Mouse (Mus musculus) MEL (cell line): Measurements from ENCODE around the gene Lmo4. TPM values are rescaled to one million over a fixed set of nuclear protein-coding genes. Genes with fewer than 3 reads are reported as not detected.

Source experiments
- DNase-seq: peaks from one replicate; pipeline ENCODE4 v3.0.0; 2011; ENCODE audit warnings: low read depth, low spot score
- H3K27ac ChIP-seq: 2 replicates; pipeline ENCODE4 v1.5.1; 2012; ENCODE audit warnings: low read depth, mild to moderate bottlenecking, control low read depth, low read length, moderate library complexity; ENCODE audit not compliant: control insufficient read depth
- H3K27me3 ChIP-seq, 2 experiments: fragments of 150-350 bp in 1 of 2; sonication (generic) in 1 of 2; 2 replicates each; pipeline ENCODE4 v1.6.1; 2012; ENCODE audit warnings: low read length in 2 of 2, mild to moderate bottlenecking in 2 of 2, improper control_type of control experiment in 1 of 2, moderate library complexity in 1 of 2; ENCODE audit not compliant: insufficient read depth in 2 of 2, control insufficient read depth in 1 of 2
- H3K36me3 ChIP-seq, 2 experiments: 2 replicates each; pipeline ENCODE4 v1.6.1; 2012 to 2014; ENCODE audit warnings: low read length in 2 of 2, improper control_type of control experiment in 1 of 2, inconsistent platforms in 1 of 2, mild to moderate bottlenecking in 1 of 2; ENCODE audit not compliant: insufficient read depth in 2 of 2, control insufficient read depth in 1 of 2
- H3K4me1 ChIP-seq, 2 experiments: fragments of 150-350 bp in 1 of 2; sonication (generic) in 1 of 2; 2 replicates each; pipeline ENCODE4 v1.6.1; 2012; ENCODE audit warnings: low read length in 2 of 2, improper control_type of control experiment in 1 of 2, mild to moderate bottlenecking in 1 of 2; ENCODE audit not compliant: insufficient read depth in 2 of 2, control insufficient read depth in 1 of 2
- H3K4me3 ChIP-seq, 2 experiments: fragments of 150-350 bp in 1 of 2; sonication (generic) in 1 of 2; 2 replicates each; pipeline ENCODE4 v1.5.1; 2012; ENCODE audit warnings: low read depth in 2 of 2, low read length in 2 of 2, mild to moderate bottlenecking in 2 of 2, moderate library complexity in 2 of 2, control low read depth in 1 of 2, improper control_type of control experiment in 1 of 2; ENCODE audit not compliant: control insufficient read depth in 1 of 2, insufficient read depth in 1 of 2
- H3K79me2 ChIP-seq: 2 replicates; pipeline ENCODE4 v1.6.1; 2012; ENCODE audit warnings: mild to moderate bottlenecking, low read length, moderate library complexity; ENCODE audit not compliant: control insufficient read depth, poor library complexity, insufficient read depth
- H3K9ac ChIP-seq: 2 replicates; pipeline ENCODE4 v1.6.1; 2012; ENCODE audit warnings: low read depth, mild to moderate bottlenecking, control low read depth, low read length, moderate library complexity; ENCODE audit not compliant: control insufficient read depth, poor library complexity, severe bottlenecking
- H3K9me3 ChIP-seq: fragments of 150-350 bp; sonication (generic); replicated peaks from 2 replicates; pipeline ENCODE4 v1.6.1; 2012; ENCODE audit warnings: mild to moderate bottlenecking, low read length, improper control_type of control experiment, moderate library complexity; ENCODE audit not compliant: insufficient read depth
- BHLHE40 ChIP-seq: IDR thresholded peaks from 2 replicates; pipeline ENCODE4 v1.6.1; 2012; ENCODE audit warnings: low read depth, mild to moderate bottlenecking, inconsistent platforms, low read length, improper control_type of control experiment, borderline replicate concordance
- CTCF ChIP-seq, 3 experiments: IDR thresholded peaks in 2 of 3; conservative IDR thresholded peaks in 1 of 3; 2 replicates each; pipeline ENCODE4 v1.5.1; 2011 to 2012; ENCODE audit warnings: low read length in 3 of 3, low read depth in 2 of 3, mild to moderate bottlenecking in 2 of 3, improper control_type of control experiment in 1 of 3, inconsistent platforms in 1 of 3, mixed read lengths in 1 of 3, moderate library complexity in 1 of 3; ENCODE audit not compliant: control insufficient read depth in 1 of 3, insufficient read depth in 1 of 3, poor library complexity in 1 of 3, severe bottlenecking in 1 of 3
- ELF1 ChIP-seq: IDR thresholded peaks from 2 replicates; pipeline ENCODE4 v1.6.1; 2014; ENCODE audit warnings: low read depth, mild to moderate bottlenecking, inconsistent platforms, low read length, improper control_type of control experiment, moderate library complexity
- GATA1 ChIP-seq: IDR thresholded peaks from 2 replicates; pipeline ENCODE4 v1.6.1; 2011; ENCODE audit warnings: low read depth, low read length, improper control_type of control experiment
- MAZ ChIP-seq: IDR thresholded peaks from 2 replicates; pipeline ENCODE4 v1.6.1; 2012; ENCODE audit warnings: low read depth, mild to moderate bottlenecking, inconsistent platforms, low read length, improper control_type of control experiment
- MEF2A ChIP-seq: IDR thresholded peaks from 2 replicates; pipeline ENCODE4 v1.6.1; 2014; ENCODE audit warnings: low read depth, mild to moderate bottlenecking, inconsistent platforms, low read length, improper control_type of control experiment; ENCODE audit not compliant: poor library complexity, insufficient replicate concordance, severe bottlenecking; ENCODE audit errors: extremely low read depth
- NELFE ChIP-seq: IDR thresholded peaks from 2 replicates; pipeline ENCODE4 v1.6.1; 2011; ENCODE audit warnings: low read depth, low read length, improper control_type of control experiment
- POLR2A ChIP-seq, 2 experiments: IDR thresholded peaks; 2 replicates each; pipeline ENCODE4 v1.6.1; 2011 to 2012; ENCODE audit warnings: low read length in 2 of 2, mild to moderate bottlenecking in 2 of 2, control low read depth in 1 of 2, improper control_type of control experiment in 1 of 2, low read depth in 1 of 2, moderate library complexity in 1 of 2; ENCODE audit not compliant: control insufficient read depth in 1 of 2, insufficient read depth in 1 of 2, poor library complexity in 1 of 2
- RAD21 ChIP-seq: IDR thresholded peaks from 2 replicates; pipeline ENCODE4 v1.6.1; 2011; ENCODE audit warnings: mild to moderate bottlenecking, low read depth, low read length, improper control_type of control experiment
- SIN3A ChIP-seq: IDR thresholded peaks from 2 replicates; pipeline ENCODE4 v1.6.1; 2012; ENCODE audit warnings: low read length, improper control_type of control experiment, inconsistent platforms
- SMC3 ChIP-seq: IDR thresholded peaks from 2 replicates; pipeline ENCODE4 v1.6.1; 2011; ENCODE audit warnings: low read depth, low read length, improper control_type of control experiment
- TAL1 ChIP-seq: IDR thresholded peaks from 2 replicates; pipeline ENCODE4 v1.6.1; 2012; ENCODE audit warnings: mild to moderate bottlenecking, inconsistent platforms, low read length, moderate library complexity, mixed read lengths
- TBP ChIP-seq: IDR thresholded peaks from 2 replicates; pipeline ENCODE4 v1.8.0; 2011; ENCODE audit warnings: low read depth, low read length, improper control_type of control experiment
- USF1 ChIP-seq: IDR thresholded peaks from 2 replicates; pipeline ENCODE4 v1.6.1; 2014; ENCODE audit warnings: low read depth, mild to moderate bottlenecking, inconsistent platforms, low read length, improper control_type of control experiment, moderate library complexity
- ZC3H11A ChIP-seq: IDR thresholded peaks from 2 replicates; pipeline ENCODE4 v1.6.1; 2012; ENCODE audit warnings: low read depth, mild to moderate bottlenecking, inconsistent platforms, low read length, improper control_type of control experiment
- ZKSCAN1 ChIP-seq: IDR thresholded peaks from 2 replicates; pipeline ENCODE4 v1.6.1; 2012; ENCODE audit warnings: low read depth, mild to moderate bottlenecking, inconsistent platforms, low read length, improper control_type of control experiment, moderate library complexity
- ZMIZ1 ChIP-seq: IDR thresholded peaks from 2 replicates; pipeline ENCODE4 v1.6.1; 2012; ENCODE audit warnings: low read depth, mild to moderate bottlenecking, inconsistent platforms, low read length, improper control_type of control experiment, moderate library complexity
- ZNF384 ChIP-seq: IDR thresholded peaks from 2 replicates; pipeline ENCODE4 v1.6.1; 2012; ENCODE audit warnings: low read depth, mild to moderate bottlenecking, inconsistent platforms, low read length, improper control_type of control experiment
- polyA plus RNA-seq, 2 experiments: library from polyadenylated mRNA; stranded (reverse) in 1 of 2; unstranded in 1 of 2; fragments of >175 nt in 1 of 2; fragments of >200 nt in 1 of 2; gene quantifications; 2 replicates each; pipeline versions ENCODE4 v1.2.1 to v1.2.4; 2012; ENCODE audit warnings: low replicate concordance in 2 of 2, low read depth in 1 of 2; ENCODE audit not compliant: insufficient read length in 2 of 2, insufficient read depth in 1 of 2, missing spikeins in 1 of 2
- total RNA-seq: library from RNA; depleted of rRNA; stranded (reverse); fragments of 300-350 nt; gene quantifications from 2 replicates; pipeline ENCODE4 v1.2.3, GENCODE M21; 2012

Lmo4 gene
- total and polyA plus RNA-seq, 3 experiments: 13.7 to 29.3 TPM; not detected in 1

DNA sequence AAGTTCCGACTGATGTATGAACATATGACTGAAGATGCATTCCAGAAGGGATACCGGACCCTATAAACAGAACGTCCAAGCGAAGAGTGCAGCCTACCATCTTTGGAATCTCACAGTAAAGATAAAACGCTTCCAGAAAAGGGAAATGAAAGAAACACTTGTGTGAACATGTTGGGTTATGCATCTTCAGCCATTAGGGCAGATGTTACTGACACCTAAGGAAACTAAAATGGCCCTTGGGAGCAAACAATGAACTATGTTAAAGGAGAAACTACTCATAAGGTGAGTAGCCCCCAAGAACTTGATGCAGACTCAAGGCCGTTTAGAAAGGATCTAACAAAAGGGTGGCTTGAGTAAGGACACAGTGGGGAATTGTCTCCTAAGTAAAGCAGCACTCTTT lies 54.0 kb downstream of the Lmo4 start:
- no peaks in the 10 kb centered on the region for H3K4me1 ChIP-seq
- H3K27me3 ChIP-seq: no peaks in the 10 kb centered on the region

GRCm38 (mm10) chr3:144148234-144148633 lies 56.8 kb downstream of the Lmo4 start:
- Histone ChIP-seq H3K9ac (no peak overlapping the region), H3K27me3 (no peaks in the 10 kb centered on the region), H3K36me3 (no peaks in the 10 kb centered on the region), H3K4me1 (no peaks in the 10 kb centered on the region), H3K79me2 (no peaks in the 10 kb centered on the region), H3K4me3 (no peak overlapping the region), H3K9me3 (no peaks in the 10 kb centered on the region), H3K27ac (no peak overlapping the region)
- no peak for DNase-seq
- TF ChIP-seq NELFE: no peak
- no peak for TF ChIP-seq SMC3
- no peak for TF ChIP-seq ZC3H11A
- no peak for TF ChIP-seq ZMIZ1
- no peak for TF ChIP-seq ELF1
- TF ChIP-seq TAL1: no peak
- no peak for TF ChIP-seq BHLHE40

More for the DNA sequence above, 54.0 kb downstream of the Lmo4 start:
- Histone ChIP-seq H3K9me3 (no peaks in the 10 kb centered on the region), H3K36me3 (no peaks in the 10 kb centered on the region), H3K4me3 (no peak overlapping the region), H3K27ac (no peak overlapping the region), H3K79me2 (no peaks in the 10 kb centered on the region), H3K9ac (no peak overlapping the region)
- no peak for TF ChIP-seq CTCF (IDR thresholded peaks at IDR 0.05 in 2 of 3, conservative IDR thresholded peaks at IDR 0.05 in 1 of 3; ENCODE audit: control insufficient read depth in 1 of 3, insufficient read depth in 1 of 3, low read depth in 2 of 3, low read length in 3 of 3, poor library complexity in 1 of 3, severe bottlenecking in 1 of 3)
- TF ChIP-seq MAZ: no peak
- TF ChIP-seq SIN3A: no peak
- TF ChIP-seq POLR2A (IDR thresholded peaks at IDR 0.05; ENCODE audit: control insufficient read depth in 1 of 2, insufficient read depth in 1 of 2, low read depth in 1 of 2, low read length in 2 of 2, poor library complexity in 1 of 2): no peak
- TF ChIP-seq GATA1: no peak
- TF ChIP-seq RAD21: no peak
- no peak for TF ChIP-seq ZKSCAN1
- no peak for TF ChIP-seq TBP
- no peak for TF ChIP-seq ELF1
- TF ChIP-seq NELFE: no peak
- no peak for TF ChIP-seq ZNF384
- no peak for TF ChIP-seq MEF2A
- no peak for TF ChIP-seq USF1
- no peak for TF ChIP-seq ZC3H11A
- no peak for DNase-seq
